Mouse (Mus musculus): Measurements from ENCODE around the gene Trib3.

Trib3 gene

GRCm38 (mm10) chr2:152343329-152344213 is at the start of gene Trib3:
TSS of gene Trib3 (minus strand) at chr2:152344032.
- in situ Hi-C loops (cut with MboI; ENCODE audit: unreplicated experiment in 2 of 2), result no loop called here

GRCm38 (mm10) chr2:152393225-152394017 is 49.6 kb upstream of the Trib3 start:
- in situ Hi-C loops (cut with MboI; ENCODE audit: unreplicated experiment in 2 of 2), result no loop called here

- in situ Hi-C loops (cut with MboI; ENCODE audit: unreplicated experiment in 2 of 2), result no loop called here
These were observed 49.0 kb upstream of the Trib3 start for GRCm38 (mm10) chr2:152392786-152393185.

GRCm38 (mm10) chr2:152384191-152384590 is 40.4 kb upstream of the Trib3 start:
- in situ Hi-C loops (cut with MboI; ENCODE audit: unreplicated experiment in 2 of 2), result no loop called here

GRCm38 (mm10) chr2:152376345-152376741 is 32.5 kb upstream of the Trib3 start, which contains the start of gene Nrsn2:
TSS of gene Nrsn2 (minus strand) at chr2:152376638.
- in situ Hi-C loops (cut with MboI; ENCODE audit: unreplicated experiment in 2 of 2), result no loop called here

GRCm38 (mm10) chr2:152375652-152376344 is 32.0 kb upstream of the Trib3 start:
- in situ Hi-C loops (cut with MboI; ENCODE audit: unreplicated experiment in 2 of 2), result no loop called here

- in situ Hi-C loops (cut with MboI; ENCODE audit: unreplicated experiment in 2 of 2), result loop anchor here (25.0 kb wide), 2 partner anchors 636 to 836 kb away; partner anchors contain the start of genes Fkbp1a (in 2 of the 2) and Psmf1 (in 1 of the 2)
These were observed 29.7 kb upstream of the Trib3 start for GRCm38 (mm10) chr2:152373547-152373946.

GRCm38 (mm10) chr2:152372661-152373060 is 28.8 kb upstream of the Trib3 start:
- in situ Hi-C loops (cut with MboI; ENCODE audit: unreplicated experiment in 2 of 2), result loop anchor here (25.0 kb wide), 2 partner anchors 635 to 835 kb away; partner anchors contain the start of genes Fkbp1a (in 2 of the 2) and Psmf1 (in 1 of the 2)

GRCm38 (mm10) chr2:152372104-152372503 is 28.3 kb upstream of the Trib3 start:
- in situ Hi-C loops (cut with MboI; ENCODE audit: unreplicated experiment in 2 of 2), result loop anchor here (25.0 kb wide), 2 partner anchors 635 to 835 kb away; partner anchors contain the start of genes Fkbp1a (in 2 of the 2) and Psmf1 (in 1 of the 2)

- in situ Hi-C loops (cut with MboI; ENCODE audit: unreplicated experiment in 2 of 2), result loop anchor here (5.0 to 25.0 kb wide), 12 partner anchors 94 to 1694 kb away; partner anchors contain the start of genes Fkbp1a (in 2 of the 2), Psmf1 (in 2 of the 2) and Csnk2a1 (in 1 of the 2)
These were observed 24.8 kb upstream of the Trib3 start for GRCm38 (mm10) chr2:152368532-152369140.

GRCm38 (mm10) chr2:152367917-152368316 is 24.1 kb upstream of the Trib3 start:
- in situ Hi-C loops (cut with MboI; ENCODE audit: unreplicated experiment in 2 of 2), result loop anchor here (5.0 to 25.0 kb wide), 12 partner anchors 93 to 1693 kb away; partner anchors contain the start of genes Fkbp1a (in 2 of the 2), Psmf1 (in 2 of the 2) and Csnk2a1 (in 1 of the 2)

- in situ Hi-C loops (cut with MboI; ENCODE audit: unreplicated experiment in 2 of 2), result loop anchor here (5.0 to 25.0 kb wide), 11 partner anchors 89 to 1689 kb away; partner anchors contain the start of genes Fkbp1a (in 2 of the 2), Psmf1 (in 2 of the 2) and Csnk2a1 (in 1 of the 2)
These were observed 19.7 kb upstream of the Trib3 start for GRCm38 (mm10) chr2:152363245-152364147.

GRCm38 (mm10) chr2:152361193-152361592 is 17.4 kb upstream of the Trib3 start:
- in situ Hi-C loops (cut with MboI; ENCODE audit: unreplicated experiment in 2 of 2), result loop anchor here (5.0 to 25.0 kb wide), 11 partner anchors 86 to 1686 kb away; partner anchors contain the start of genes Fkbp1a (in 2 of the 2), Psmf1 (in 2 of the 2) and Csnk2a1 (in 1 of the 2)

GRCm38 (mm10) chr2:152360271-152360775 is 16.5 kb upstream of the Trib3 start:
- in situ Hi-C loops (cut with MboI; ENCODE audit: unreplicated experiment in 2 of 2), result loop anchor here (5.0 to 25.0 kb wide), 11 partner anchors 86 to 1686 kb away; partner anchors contain the start of genes Fkbp1a (in 2 of the 2), Psmf1 (in 2 of the 2) and Csnk2a1 (in 1 of the 2)

GRCm38 (mm10) chr2:152359616-152360015 is 15.8 kb upstream of the Trib3 start:
- in situ Hi-C loops (cut with MboI; ENCODE audit: unreplicated experiment in 2 of 2), result loop anchor here (5.0 to 25.0 kb wide), 12 partner anchors 85 to 1695 kb away; partner anchors contain the start of genes Fkbp1a (in 2 of the 2), Psmf1 (in 2 of the 2), Acss1 (in 1 of the 2) and Csnk2a1 (in 1 of the 2)

- in situ Hi-C loops (cut with MboI; ENCODE audit: unreplicated experiment in 2 of 2), result loop anchor here (10.0 to 25.0 kb wide), 3 partner anchors 622 to 1694 kb away; partner anchors contain the start of genes Fkbp1a (in 2 of the 2), Acss1 (in 1 of the 2) and Psmf1 (in 1 of the 2)
These were observed 15.1 kb upstream of the Trib3 start for GRCm38 (mm10) chr2:152358977-152359376.

GRCm38 (mm10) chr2:152357254-152357653 is 13.4 kb upstream of the Trib3 start:
- in situ Hi-C loops (cut with MboI; ENCODE audit: unreplicated experiment in 2 of 2), result loop anchor here (10.0 to 25.0 kb wide), 3 partner anchors 620 to 1692 kb away; partner anchors contain the start of genes Fkbp1a (in 2 of the 2), Acss1 (in 1 of the 2) and Psmf1 (in 1 of the 2)
